ENCODE assay signal across 8 mouse cellular contexts in the genomic region with DNA sequence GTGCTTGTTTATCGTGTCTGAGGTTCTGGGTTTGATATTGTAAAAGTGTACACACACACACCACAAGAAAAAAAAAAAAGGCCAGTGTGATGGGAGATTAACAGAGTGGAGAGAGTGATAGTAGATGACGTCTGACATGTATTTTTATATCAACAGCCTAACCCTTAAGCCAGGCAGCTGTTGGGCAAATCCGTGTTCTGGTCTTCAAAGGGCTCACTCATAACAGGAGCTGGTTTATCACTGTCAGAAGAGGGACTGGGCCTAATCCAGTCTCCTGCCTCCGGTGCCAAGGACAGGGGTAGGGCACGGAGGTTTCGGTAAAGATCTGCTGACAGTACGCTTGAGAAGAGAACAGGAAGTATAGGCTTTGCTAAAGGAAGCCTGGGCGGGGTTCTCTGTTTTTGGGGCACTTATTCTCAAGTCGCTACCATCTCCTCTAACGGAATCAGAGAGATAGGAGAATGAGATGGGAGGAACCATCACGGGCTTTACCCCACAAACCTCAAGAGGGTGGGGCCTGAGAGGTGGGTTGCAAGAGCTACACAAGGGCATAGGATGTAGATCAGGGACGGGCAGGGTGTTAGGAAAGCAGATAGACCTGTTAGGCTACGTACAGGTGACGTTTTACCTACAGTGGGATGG. TPM values are rescaled to one million over a fixed set of nuclear protein-coding genes. Genes with fewer than 3 reads are reported as not detected.
DNase-seq lines count a peak whose midpoint lies in the region; ATAC-seq and TF ChIP-seq lines count a peak whose summit lies in the region.

No protein-coding gene starts in this region.

- peak overlapping the region; percentile 91 for H3K4me2 ChIP-seq in embryonic facial prominence, embryonic 14.5 days (ENCODE audit: low read depth, low read length)
- H3K4me2 ChIP-seq in hindbrain, embryonic 12.5 days (replicated peaks): no peak overlapping the region
- no peak overlapping the region; the same call in 1 of the 2 replicates for H3K4me2 ChIP-seq in lung, postnatal 0 days (replicated peaks; ENCODE audit: low read depth, low read length)

- H3K4me1 ChIP-seq in embryonic facial prominence, embryonic 14.5 days (ENCODE audit: control insufficient read depth, insufficient read depth, low read length): peaks cover 21% of the 10 kb centered on the region
- H3K4me1 ChIP-seq in hindbrain, embryonic 12.5 days: peaks cover 10% of the 10 kb centered on the region
- H3K4me1 ChIP-seq in lung, postnatal 0 days (ENCODE audit: insufficient read depth, low read depth, low read length): peaks cover 7% of the 10 kb centered on the region; the same call in 1 of the 2 replicates

- ATAC-seq in embryonic facial prominence, embryonic 14.5 days (ENCODE audit: low read depth): peak; percentile 7; the same call in 1 of the 2 replicates
- ATAC-seq in hindbrain, embryonic 12.5 days (ENCODE audit: low FRiP score): no peak; the same call in 1 of the 2 replicates
- peak; percentile 1; the same call in 1 of the 2 replicates for ATAC-seq in lung, postnatal 0 days

- WGBS in embryonic facial prominence, embryonic 14.5 days: 44% methylated on average over 14 of the region's 14 CpGs
- WGBS in hindbrain, embryonic 12.5 days: 50% methylated on average over 14 of the region's 14 CpGs
- WGBS in lung, postnatal 0 days: 35% methylated on average over 14 of the region's 14 CpGs

- H3K9me3 ChIP-seq in embryonic facial prominence, embryonic 14.5 days (ENCODE audit: control insufficient read depth, low read length): no peaks in the 10 kb centered on the region
- no peaks in the 10 kb centered on the region for H3K9me3 ChIP-seq in hindbrain, embryonic 12.5 days (replicated peaks)
- H3K9me3 ChIP-seq in lung, postnatal 0 days (ENCODE audit: low read length): no peaks in the 10 kb centered on the region

- intact Hi-C loops in heart, postnatal 36 days (cut with DNase I): loop anchor here (2.0 to 10.0 kb wide), 2 partner anchors 150 to 298 kb away; a partner anchor contains a TSS

- no peak overlapping the region for H3K27ac ChIP-seq in embryonic facial prominence, embryonic 14.5 days (replicated peaks; ENCODE audit: low read depth, low read length)
- H3K27ac ChIP-seq in hindbrain, embryonic 12.5 days: no peak overlapping the region
- no peak overlapping the region for H3K27ac ChIP-seq in lung, postnatal 0 days (ENCODE audit: low read length)

- H3K9ac ChIP-seq in embryonic facial prominence, embryonic 14.5 days (ENCODE audit: low read depth, low read length): 0 out of 2 replicates have a peak overlapping the region, but pooled peaks have one; percentile 73
- H3K9ac ChIP-seq in hindbrain, embryonic 12.5 days: no peak overlapping the region
- H3K9ac ChIP-seq in lung, postnatal 0 days (replicated peaks; ENCODE audit: low read depth): no peak overlapping the region

- DNase-seq in heart, adult 11 months: peak; percentile 96
- DNase-seq in heart, postnatal 36 days: no peak
- DNase-seq in embryonic facial prominence, embryonic 14.5 days (ENCODE audit: low spot score): no peak
- peak; percentile 43 for DNase-seq in lung, postnatal 0 days (ENCODE audit: low spot score)
- peak; percentile 64 to 69 for DNase-seq in spleen, adult 18-20 months
- no peak for DNase-seq in adrenal gland, adult (ENCODE audit: inconsistent age in 2 of 2, low spot score in 1 of 2)
- no peak for DNase-seq in urinary bladder, postnatal 14 days (ENCODE audit: low spot score)

- H3K27me3 ChIP-seq in embryonic facial prominence, embryonic 14.5 days (replicated peaks; ENCODE audit: control insufficient read depth, insufficient read depth, low read length): no peaks in the 10 kb centered on the region
- H3K27me3 ChIP-seq in hindbrain, embryonic 12.5 days: peaks cover 15% of the 10 kb centered on the region
- no peaks in the 10 kb centered on the region for H3K27me3 ChIP-seq in lung, postnatal 0 days (replicated peaks; ENCODE audit: insufficient read depth, low read length)

- TF ChIP-seq CTCF in lung, postnatal 0 days (IDR thresholded peaks at IDR 0.05): no peak

- no peaks in the 10 kb centered on the region for H3K36me3 ChIP-seq in embryonic facial prominence, embryonic 14.5 days (ENCODE audit: control insufficient read depth, insufficient read depth, low read length)
- no peaks in the 10 kb centered on the region for H3K36me3 ChIP-seq in hindbrain, embryonic 12.5 days
- no peaks in the 10 kb centered on the region for H3K36me3 ChIP-seq in lung, postnatal 0 days (ENCODE audit: insufficient read depth, low read length)

- H3K4me3 ChIP-seq in embryonic facial prominence, embryonic 14.5 days (ENCODE audit: low read depth, low read length): peak overlapping the region; percentile 87; the same call in 1 of the 2 replicates
- 0 out of 2 replicates have a peak overlapping the region, but pooled peaks have one; percentile 89 for H3K4me3 ChIP-seq in hindbrain, embryonic 12.5 days
- H3K4me3 ChIP-seq in lung, postnatal 0 days (ENCODE audit: low read depth, low read length): peak overlapping the region; percentile 82; the same call in 1 of the 2 replicates

- TF ChIP-seq EP300 in lung, postnatal 0 days (IDR thresholded peaks at IDR 0.05): no peak

RNA-seq across cellular contexts. Expression of a gene that starts 1.1 kb away (rescaled TPM):
- total RNA-seq in heart, postnatal 36 days (2021): 10 to 100 TPM; 21.8 to 29.7 TPM
- 36.4 TPM in 2 replicates for polyA plus RNA-seq in embryonic facial prominence, embryonic 14.5 days (2014; fragmentation: Nextera tagmentation; extraction: Ambion mirVana)
- 14.8 and 17.1 TPM in 2 replicates for polyA plus RNA-seq in hindbrain, embryonic 12.5 days (2016; fragmentation: Nextera tagmentation; extraction: Ambion mirVana)
- polyA plus RNA-seq in lung, postnatal 0 days (2015; fragmentation: Nextera tagmentation; extraction: Ambion mirVana): 18.6 and 19.1 TPM in 2 replicates

RNA-seq across cellular contexts. Expression of a gene that starts 10.7 kb away (rescaled TPM):
- 10 to 100 TPM; 24.7 to 35.3 TPM for total RNA-seq in heart, postnatal 36 days (2021)
- 66.6 and 68.0 TPM in 2 replicates for polyA plus RNA-seq in embryonic facial prominence, embryonic 14.5 days (2014; fragmentation: Nextera tagmentation; extraction: Ambion mirVana)
- polyA plus RNA-seq in hindbrain, embryonic 12.5 days (2016; fragmentation: Nextera tagmentation; extraction: Ambion mirVana): 29.8 and 29.9 TPM in 2 replicates
- 133 and 141 TPM in 2 replicates for polyA plus RNA-seq in lung, postnatal 0 days (2015; fragmentation: Nextera tagmentation; extraction: Ambion mirVana)

RNA-seq across cellular contexts. Expression of a gene that starts 56.5 kb away (rescaled TPM):
- 10 to 100 TPM; 67.3 to 73.6 TPM for total RNA-seq in heart, postnatal 36 days (2021)
- 80.8 and 81.1 TPM in 2 replicates for polyA plus RNA-seq in embryonic facial prominence, embryonic 14.5 days (2014; fragmentation: Nextera tagmentation; extraction: Ambion mirVana)
- polyA plus RNA-seq in hindbrain, embryonic 12.5 days (2016; fragmentation: Nextera tagmentation; extraction: Ambion mirVana): 57.1 and 61.0 TPM in 2 replicates
- polyA plus RNA-seq in lung, postnatal 0 days (2015; fragmentation: Nextera tagmentation; extraction: Ambion mirVana): 109 and 137 TPM in 2 replicates

RNA-seq across cellular contexts. Expression of a gene that starts 56.5 kb away (rescaled TPM):
- 10 to 100 TPM; 31.0 to 31.8 TPM for total RNA-seq in heart, postnatal 36 days (2021)
- 35.9 and 37.5 TPM in 2 replicates for polyA plus RNA-seq in embryonic facial prominence, embryonic 14.5 days (2014; fragmentation: Nextera tagmentation; extraction: Ambion mirVana)
- 42.0 and 42.3 TPM in 2 replicates for polyA plus RNA-seq in hindbrain, embryonic 12.5 days (2016; fragmentation: Nextera tagmentation; extraction: Ambion mirVana)
- polyA plus RNA-seq in lung, postnatal 0 days (2015; fragmentation: Nextera tagmentation; extraction: Ambion mirVana): 15.5 and 17.0 TPM in 2 replicates

Comparison
In these comparisons a context has a peak if more than half of its experiments do, and no peak if none do; other contexts are left out.
1. DNase-seq: peak in heart, adult 11 months (single experiment), lung, postnatal 0 days (single experiment) and spleen, adult 18-20 months (2 of 2); none in heart, postnatal 36 days (0 of 2), embryonic facial prominence, embryonic 14.5 days (single experiment), adrenal gland, adult (0 of 2) and urinary bladder, postnatal 14 days (single experiment).
2. Peak in every context shown above with its lines, with median percentiles within 50 percentile points of each other: H3K4me3 ChIP-seq.